Mouse (Mus musculus) megakaryocyte, adult 5-6 weeks (primary cell): Measurements from ENCODE around the gene Neo1. TPM values are rescaled to one million over a fixed set of nuclear protein-coding genes. Genes with fewer than 3 reads are reported as not detected.

Source experiments
- ATAC-seq: 2 replicates; pipeline ENCODE4 v1.8.0; 2016; ENCODE audit warnings: mild to moderate bottlenecking, inconsistent platforms; ENCODE audit not compliant: poor library complexity, severe bottlenecking
- total RNA-seq, 2 experiments: library from RNA; stranded (forward) in 1 of 2; stranded (reverse) in 1 of 2; fragments of 153-499, 151-499 nt in 1 of 2; fragments of 221-1000, 200-1000 nt in 1 of 2; gene quantifications; 2 replicates each; pipeline versions ENCODE4 v1.2.3 to v1.2.4; 2015 to 2017

Gene Neo1
- total RNA-seq, 2 experiments from 2014 or later, result 0.15 to 0.91 TPM

DNA sequence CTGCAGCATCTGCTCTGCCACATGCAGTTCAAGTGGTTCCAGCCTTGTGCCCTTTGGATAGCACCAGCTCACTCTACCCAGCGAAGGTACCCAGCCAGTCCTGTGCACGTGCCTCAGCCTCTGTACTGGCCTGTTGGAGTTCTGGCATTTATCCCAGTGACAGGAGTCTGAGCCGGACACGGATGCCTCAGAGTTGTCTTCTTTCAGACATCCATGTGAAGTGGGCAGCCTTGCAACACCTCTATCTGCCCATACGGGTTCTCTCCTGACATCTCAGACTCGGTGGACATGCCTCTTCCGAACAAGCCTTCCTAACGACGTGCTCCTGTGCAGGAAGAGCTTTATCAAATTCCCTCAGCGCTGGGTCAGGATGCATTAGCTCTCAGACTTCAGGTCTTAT is 165.1 kb downstream of the Neo1 start:
- no peak for ATAC-seq

DNA sequence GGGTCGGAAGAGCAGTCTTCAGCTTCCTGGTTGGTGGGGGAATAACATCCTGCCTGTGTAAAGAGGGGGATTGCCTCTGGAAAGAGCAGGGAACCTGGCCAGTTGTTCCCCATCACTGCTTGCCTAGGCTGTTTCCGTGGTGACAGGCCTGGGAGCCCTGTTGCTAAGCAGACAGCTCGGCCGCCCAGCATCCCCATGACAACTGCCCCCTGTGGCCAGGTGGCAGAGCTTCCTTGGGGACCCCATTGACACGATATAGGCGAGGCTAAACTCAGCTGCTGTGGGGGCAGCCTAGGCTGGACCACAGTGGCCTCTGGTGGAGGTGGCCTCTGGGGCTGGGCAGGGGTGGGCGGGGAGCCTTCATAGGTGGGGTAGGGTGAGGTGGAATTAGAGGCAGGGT is 172.4 kb downstream of the Neo1 start:
- ATAC-seq, result no peak

GRCm38 (mm10) chr9:58859080-58859635 is 177.1 kb downstream of the Neo1 start:
- no peak for ATAC-seq

GRCm38 (mm10) chr9:58854931-58855330 is 181.3 kb downstream of the Neo1 start:
- ATAC-seq, result no peak

DNA sequence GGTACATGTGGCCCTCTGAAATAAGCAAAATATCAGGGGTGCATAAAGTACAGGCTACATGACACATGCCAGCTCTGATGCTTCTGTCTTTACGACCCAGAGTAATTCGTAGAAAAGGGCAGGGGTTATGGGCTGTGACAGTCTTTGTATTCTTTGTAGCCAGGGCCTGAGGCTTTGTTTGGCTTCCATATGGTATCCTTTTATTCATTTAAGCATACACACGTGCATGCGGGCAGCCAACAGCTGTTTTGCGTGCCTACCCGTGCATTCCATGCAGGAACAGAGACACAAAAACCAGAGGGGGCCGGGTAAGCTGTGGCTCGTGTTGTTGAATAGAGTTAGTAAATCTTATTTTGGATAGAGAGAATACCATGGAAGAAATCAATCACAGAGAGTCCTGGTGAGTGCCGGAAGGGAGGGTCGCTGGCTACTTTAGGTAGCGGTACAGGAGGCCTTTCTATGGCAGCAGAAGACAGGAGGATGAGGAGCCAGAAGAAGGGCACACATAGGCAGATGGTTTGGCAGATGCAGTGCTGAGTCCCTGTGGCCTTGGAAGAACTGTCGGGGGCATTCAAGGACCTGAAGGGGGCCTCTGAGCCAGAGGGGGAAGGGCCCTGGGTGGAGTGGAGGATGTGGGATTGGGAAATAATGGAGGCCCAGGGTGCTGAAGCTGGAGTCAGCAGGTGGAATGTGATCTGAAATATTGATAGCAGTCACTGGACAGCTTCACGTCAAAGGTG is 186.5 kb downstream of the Neo1 start:
- ATAC-seq, result no peak

DNA sequence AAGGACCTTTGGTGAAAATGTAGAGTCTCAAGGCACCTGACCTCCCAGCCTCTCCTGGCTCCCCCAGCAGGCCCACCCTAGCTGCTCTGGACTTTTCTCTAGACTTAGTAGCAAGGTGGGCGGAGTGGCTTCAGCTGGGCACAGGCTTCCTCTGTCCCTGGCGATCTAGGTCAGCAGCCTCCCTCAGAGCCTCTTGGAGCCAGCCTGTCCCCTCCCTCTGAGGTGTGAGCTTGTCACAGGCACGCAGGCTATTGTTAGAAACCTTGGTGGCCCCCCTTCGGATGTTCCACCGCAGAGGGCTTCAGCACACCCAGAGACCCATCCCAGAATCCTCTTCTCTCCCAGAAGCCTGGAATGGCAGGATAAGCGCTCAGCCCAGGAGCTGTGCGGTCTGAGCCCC is 188.6 kb downstream of the Neo1 start:
- no peak for ATAC-seq

DNA sequence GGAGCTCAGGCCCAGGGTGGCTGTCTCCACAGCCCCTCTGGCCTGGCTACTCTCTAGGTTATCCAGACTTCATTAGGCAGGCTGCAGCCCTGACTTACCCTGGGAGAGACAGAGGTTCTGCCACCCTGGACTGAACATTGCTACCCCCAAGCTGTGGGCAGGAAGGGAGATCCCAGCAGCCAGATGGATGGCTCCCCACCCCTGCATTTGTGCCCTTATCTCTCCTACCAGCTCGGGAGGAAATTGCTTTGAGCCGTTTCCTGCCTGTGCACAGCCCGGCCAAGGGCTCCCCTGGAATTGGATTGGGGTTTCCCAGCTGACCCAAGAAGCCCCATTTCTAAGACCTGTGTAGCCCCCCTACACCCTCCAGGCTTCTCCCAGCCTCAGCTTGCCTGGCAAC is 189.2 kb downstream of the Neo1 start:
- ATAC-seq, result no peak

DNA sequence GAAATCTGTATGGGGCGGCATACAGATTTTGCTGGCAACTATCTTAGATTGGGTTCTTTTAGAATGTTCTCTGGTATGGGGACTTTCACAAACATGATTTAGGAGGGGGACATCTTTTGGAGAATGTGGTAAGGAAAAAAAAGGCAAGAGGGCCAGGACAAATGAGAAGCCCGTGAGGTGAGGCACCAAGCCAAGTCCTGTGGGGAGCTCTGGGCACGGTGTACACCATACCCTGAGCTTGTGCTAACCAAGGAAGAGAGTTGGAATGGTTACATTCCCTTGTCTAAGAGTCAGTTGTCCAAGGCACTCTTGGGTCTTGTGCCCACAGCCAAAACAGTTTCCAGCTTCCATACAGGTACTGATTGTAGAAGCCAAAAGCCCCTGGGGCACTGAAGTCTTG is 191.6 kb downstream of the Neo1 start:
- no peak for ATAC-seq

DNA sequence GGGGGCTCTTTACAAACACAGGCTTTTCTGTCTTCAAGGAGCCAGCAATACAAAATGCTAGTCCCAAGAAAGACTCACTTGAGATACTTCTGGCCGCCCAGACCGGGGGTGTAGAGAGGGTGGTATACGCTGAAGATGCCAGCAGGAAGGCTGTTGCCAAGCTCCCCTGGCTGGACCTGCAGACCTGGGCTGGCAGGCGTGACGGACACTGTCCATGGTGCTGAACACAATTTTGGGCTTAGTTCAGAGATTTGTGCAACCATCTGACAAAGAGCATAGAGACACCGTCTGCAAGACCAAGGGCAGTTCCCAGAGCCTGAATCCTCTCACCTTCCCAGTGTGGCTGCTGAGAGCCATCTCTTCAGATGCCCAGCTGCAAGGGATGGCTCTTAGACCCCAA is 194.6 kb downstream of the Neo1 start:
- ATAC-seq, result no peak

DNA sequence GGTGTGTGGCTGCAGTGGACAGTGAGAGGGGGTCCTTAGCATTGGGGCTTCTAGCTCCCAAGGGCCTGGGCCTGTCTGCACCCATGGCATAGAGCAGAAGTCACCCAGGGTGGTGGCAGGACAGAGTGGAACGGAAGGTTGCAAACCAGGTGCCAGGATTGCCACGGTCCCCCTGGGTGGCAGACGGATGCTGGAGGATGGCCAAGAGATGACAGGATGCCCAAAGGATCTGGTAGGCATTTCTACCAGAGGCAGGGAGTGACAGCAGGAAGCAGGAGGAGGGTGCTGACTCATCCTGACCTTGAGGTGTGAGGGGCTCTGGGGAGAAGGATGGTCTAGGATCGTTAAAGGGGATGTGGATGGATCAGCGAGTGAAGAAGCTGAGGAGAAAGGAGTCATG is 197.7 kb downstream of the Neo1 start:
- no peak for ATAC-seq

DNA sequence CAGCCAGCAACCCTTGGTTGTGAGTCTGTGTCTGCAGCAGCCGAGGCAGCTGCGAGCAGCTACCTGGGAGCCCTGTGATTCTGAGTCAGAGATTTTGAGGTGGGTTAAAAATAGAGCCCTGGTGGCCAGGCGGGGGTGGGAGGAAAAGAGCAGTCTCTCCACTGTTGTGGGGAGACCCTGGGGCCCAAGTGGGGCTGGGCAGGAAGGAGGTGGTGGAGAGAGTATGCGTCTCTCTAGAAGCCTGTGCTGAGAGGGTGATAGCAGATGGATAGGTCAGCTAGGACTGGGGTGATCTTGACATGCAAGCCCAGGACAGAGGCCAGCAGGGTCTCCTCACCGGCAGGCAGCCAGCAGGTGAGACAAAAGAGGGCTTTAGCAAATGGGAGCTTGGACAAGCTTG is 199.1 kb downstream of the Neo1 start:
- no peak for ATAC-seq

- ATAC-seq, result no peak
These were observed 203.3 kb downstream of the Neo1 start for GRCm38 (mm10) chr9:58832939-58833338.

GRCm38 (mm10) chr9:58829627-58830026 is 206.6 kb downstream of the Neo1 start:
- no peak for ATAC-seq

Other genes starting within 250 kb of the Neo1 start
- not detected in 2 replicates for gene Hcn4, start 213.0 kb downstream of the Neo1 start, total RNA-seq (2015)
- gene Hcn4, start 213.0 kb downstream of the Neo1 start, total RNA-seq (2017), result not detected in 2 replicates